Mouse (Mus musculus): ENCODE data around the gene Zdhhc16.

Gene Zdhhc16

DNA sequence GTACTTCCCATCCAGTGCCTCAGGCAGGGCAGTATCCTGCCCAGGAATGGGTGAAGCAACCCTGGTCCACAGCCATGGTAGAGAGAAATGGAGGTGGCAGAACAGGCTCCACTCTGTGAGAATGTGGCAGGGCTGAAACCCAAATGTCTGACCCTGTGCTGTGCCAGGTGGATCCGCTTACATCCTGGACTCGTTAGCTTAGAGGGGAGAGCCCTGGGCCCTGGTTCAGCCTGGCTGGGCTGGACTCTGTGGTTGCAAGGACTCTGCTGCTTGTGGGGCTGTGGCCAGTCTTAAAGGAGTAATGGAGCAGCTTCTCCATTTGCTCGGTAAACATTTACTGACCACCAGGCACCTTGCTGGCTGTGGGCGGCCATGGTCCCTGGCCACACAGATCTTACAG is 53.9 kb downstream of the Zdhhc16 start:
- no peak for DNase-seq (ENCODE audit: extremely low spot score)

DNA sequence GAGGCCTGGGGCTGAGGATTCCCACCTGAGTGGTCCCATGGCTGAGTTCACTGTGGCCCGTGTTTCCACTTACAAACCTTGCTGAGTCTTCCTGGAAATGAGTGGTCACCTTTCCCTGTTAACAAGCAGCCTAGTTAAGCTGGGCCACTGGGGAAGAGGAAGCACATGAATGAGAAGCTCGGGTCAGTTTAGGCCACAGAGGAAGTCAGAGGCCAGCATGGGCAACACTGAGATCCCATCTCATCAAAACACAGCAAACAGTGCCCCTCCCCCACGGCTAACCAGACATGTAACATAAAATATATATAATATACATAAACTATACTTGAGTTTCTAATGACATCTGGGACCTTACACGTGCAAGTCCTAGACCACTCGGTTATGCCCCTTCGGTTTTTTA is 56.5 kb downstream of the Zdhhc16 start:
- DNase-seq (ENCODE audit: extremely low spot score): no peak

DNA sequence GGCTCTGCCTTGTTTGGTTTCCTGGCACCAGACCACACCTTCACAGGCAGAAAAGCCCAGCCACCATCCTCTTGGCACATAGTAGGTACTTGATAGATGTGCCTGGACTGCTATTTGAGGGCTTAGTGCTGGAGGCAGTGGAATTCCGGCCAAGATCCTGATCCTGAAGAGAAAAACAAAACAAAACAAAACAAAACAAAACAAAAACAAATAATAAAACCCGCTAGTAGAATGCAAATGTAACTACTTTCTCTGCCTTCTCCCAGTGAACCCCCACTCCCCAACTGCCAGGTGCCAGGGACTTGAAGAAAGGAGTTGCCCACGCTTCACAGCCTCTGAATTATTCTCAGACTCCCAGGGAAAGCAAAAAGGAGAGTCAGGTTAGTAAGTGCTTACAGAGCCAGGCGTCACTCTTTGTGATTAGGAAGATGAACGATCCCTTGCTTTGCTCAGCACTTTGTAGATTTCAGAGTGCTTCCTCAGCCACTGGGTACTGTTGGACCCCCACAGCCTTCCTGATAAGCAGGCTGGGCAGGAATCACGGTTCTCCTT is 58.7 kb downstream of the Zdhhc16 start:
- DNase-seq (ENCODE audit: extremely low spot score): no peak

DNA sequence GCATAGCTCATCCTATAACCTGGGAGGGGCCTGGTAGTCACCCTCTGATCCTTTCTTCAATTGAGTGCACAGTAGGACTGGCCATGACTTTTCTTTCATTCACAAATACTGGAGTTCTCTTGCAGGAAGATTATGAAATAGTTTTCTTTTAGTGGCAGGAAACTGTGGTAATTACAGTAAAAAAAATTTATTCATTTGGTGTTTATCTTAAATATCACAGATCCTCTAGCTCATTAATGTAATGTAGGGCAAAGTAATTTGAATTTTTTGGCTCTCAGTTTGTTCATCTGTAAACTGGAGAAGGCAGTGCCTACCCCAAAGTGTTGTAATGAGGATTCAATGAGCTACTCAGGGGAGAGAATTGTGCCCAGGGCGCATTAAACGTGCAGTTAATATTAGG is 59.7 kb downstream of the Zdhhc16 start:
- DNase-seq (ENCODE audit: extremely low spot score): no peak

DNA sequence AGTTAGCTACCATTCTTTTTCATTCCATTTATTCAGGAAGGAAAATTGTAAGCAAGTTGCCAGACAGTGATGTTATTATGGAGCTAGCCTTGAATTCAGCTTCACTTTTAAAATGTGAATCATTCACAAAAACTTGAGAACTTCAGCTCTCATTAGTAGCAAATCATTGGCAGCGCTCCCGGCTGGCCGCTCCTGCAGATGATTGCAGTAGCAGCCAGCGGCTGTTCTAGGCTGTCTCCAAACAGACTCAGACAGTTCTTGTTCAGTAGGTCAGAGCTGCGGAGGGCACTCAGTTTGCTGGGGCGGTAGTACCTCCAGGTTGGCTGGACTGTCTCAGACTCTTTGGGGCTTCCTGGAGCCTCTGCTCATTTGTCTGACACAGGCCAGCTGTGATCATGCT is 60.2 kb downstream of the Zdhhc16 start:
- DNase-seq (ENCODE audit: extremely low spot score): no peak
